Mouse (Mus musculus) small intestine, adult 10 weeks (tissue): ENCODE data around the gene Npas1. TPM values are rescaled to one million over a fixed set of nuclear protein-coding genes. Genes with fewer than 3 reads are reported as not detected.

Experiments used
- polyA plus RNA-seq: library from polyadenylated mRNA; stranded (reverse); fragments of 350-450 nt; fragmentation: Illumina TruSeq; extraction: RNeasy Lipid Tissue Mini Kit (QIAGEN cat#74804); gene quantifications from one replicate; pipeline ENCODE4 v1.2.3, GENCODE M21; 2014; ENCODE audit warnings: low replicate concordance

Npas1 gene
- not detected for polyA plus RNA-seq

DNA sequence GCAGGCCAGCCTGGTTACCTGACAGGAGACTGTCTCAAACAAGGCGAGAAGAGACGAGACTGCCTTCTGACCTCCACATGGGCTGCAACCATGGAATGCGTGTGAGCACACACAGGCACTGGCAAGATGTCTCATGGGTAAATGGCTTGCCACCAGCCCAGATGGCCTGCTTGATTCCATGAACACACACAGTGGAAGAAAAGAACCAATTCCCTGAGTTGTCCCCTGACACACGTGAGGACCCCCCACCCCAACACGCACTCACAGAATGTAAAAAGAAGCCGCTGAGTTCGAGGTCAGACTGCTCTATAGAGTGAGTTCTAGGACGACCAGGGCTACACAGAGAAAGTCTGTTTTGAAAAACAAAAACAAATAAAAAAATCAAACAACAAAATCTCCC is at the start of gene Npas1:
TSS of gene Npas1 (minus strand) at position 101 of the 400 bp plus-strand sequence.

DNA sequence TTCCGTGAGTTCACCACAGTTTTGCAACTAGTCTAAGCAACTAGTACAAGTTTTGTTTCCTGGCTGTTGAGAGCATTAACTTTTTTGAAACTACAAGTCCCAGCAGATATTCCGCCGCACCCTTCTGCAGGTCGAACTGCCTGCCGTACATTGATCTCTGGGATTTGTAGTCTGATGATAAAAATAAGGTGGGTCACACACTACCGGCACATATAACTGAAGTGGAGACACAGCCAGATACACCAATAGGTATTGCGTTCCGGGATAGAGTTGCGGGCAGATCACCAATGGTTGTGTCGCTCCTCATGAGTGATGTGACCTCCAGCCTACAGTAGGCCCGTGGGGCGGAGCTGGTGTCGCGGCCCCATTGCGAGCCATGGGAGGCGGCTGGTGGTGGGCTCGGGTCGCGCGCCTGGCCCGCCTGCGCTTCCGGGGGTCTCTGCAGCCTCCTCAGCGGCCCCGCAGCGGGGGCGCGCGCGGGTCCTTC is 24.9 kb downstream of the Npas1 start, which contains the start of gene Tmem160:
TSS of gene Tmem160 (plus strand) at position 193 of the 487 bp plus-strand sequence.

Other genes with a start within 250 kb of the Npas1 start
- gene C5ar2, start 233.6 kb downstream of the Npas1 start, polyA plus RNA-seq: 0.30 TPM
- gene C5ar1, start 218.2 kb downstream of the Npas1 start, polyA plus RNA-seq: 1.9 TPM
- 1.6 TPM for gene Inafm1, start 204.1 kb downstream of the Npas1 start, polyA plus RNA-seq
- 8.5 TPM for gene Ccdc9, start 190.9 kb downstream of the Npas1 start, polyA plus RNA-seq
- not detected for gene Bbc3, start 169.3 kb downstream of the Npas1 start, polyA plus RNA-seq
- gene Sae1, start 89.9 kb downstream of the Npas1 start, polyA plus RNA-seq: 48.0 TPM
- gene Zc3h4, start 76.8 kb downstream of the Npas1 start, polyA plus RNA-seq: 6.5 TPM
- not detected for gene Tmem160, start 24.9 kb downstream of the Npas1 start, polyA plus RNA-seq
- gene Arhgap35, start 137.3 kb upstream of the Npas1 start, polyA plus RNA-seq: 5.0 TPM
- not detected for gene Ceacam15, start 198.0 kb upstream of the Npas1 start, polyA plus RNA-seq
- gene Ceacam9, start 244.2 kb upstream of the Npas1 start, polyA plus RNA-seq: not detected